In genomic region chr6:59498079-59498478, GRCm38 (mm10) we compare ENCODE assay signal across 8 mouse cellular contexts.
A peak's percentile ranks its signal among the peaks of the same experiment; 100 is the strongest.
DNase-seq lines count a peak whose midpoint lies in the region; ATAC-seq and TF ChIP-seq lines count a peak whose summit lies in the region.

No protein-coding gene starts in this region.

- TF ChIP-seq CTCF in thymus, adult 2 months (IDR thresholded peaks at IDR 0.05; ENCODE audit: borderline replicate concordance, control insufficient read depth, extremely low read depth, insufficient read depth, low read length, poor library complexity), result no peak

- H3K9me3 ChIP-seq in intestine, embryonic 14.5 days (ENCODE audit: control insufficient read depth, low read length), result no peaks in the 10 kb centered on the region
- H3K9me3 ChIP-seq in intestine, embryonic 15.5 days, result no peaks in the 10 kb centered on the region

- H3K36me3 ChIP-seq in intestine, embryonic 14.5 days (ENCODE audit: control insufficient read depth, insufficient read depth, low read length), result no peaks in the 10 kb centered on the region
- H3K36me3 ChIP-seq in intestine, embryonic 15.5 days, result no peaks in the 10 kb centered on the region
- H3K36me3 ChIP-seq in thymus, adult 2 months (ENCODE audit: control insufficient read depth, insufficient read depth, low read length), result no peaks in the 10 kb centered on the region

- TF ChIP-seq POLR2A in thymus, adult 2 months (IDR thresholded peaks at IDR 0.05; ENCODE audit: control insufficient read depth, extremely low read depth, insufficient read depth, low read length, poor library complexity), result no peak

- WGBS in intestine, embryonic 14.5 days, result 35% methylated on average over 7 of the region's 7 CpGs
- WGBS in intestine, embryonic 15.5 days, result 27% methylated on average over 7 of the region's 7 CpGs
- 21% methylated on average over 7 of the region's 7 CpGs for WGBS in thymus, adult 2 months

- H3K9ac ChIP-seq in intestine, embryonic 14.5 days (ENCODE audit: low read length), result no peak overlapping the region
- no peak overlapping the region for H3K9ac ChIP-seq in intestine, embryonic 15.5 days

- no peaks in the 10 kb centered on the region for H3K4me1 ChIP-seq in intestine, embryonic 14.5 days (replicated peaks; ENCODE audit: control insufficient read depth, insufficient read depth, low read length)
- H3K4me1 ChIP-seq in intestine, embryonic 15.5 days (replicated peaks), result no peaks in the 10 kb centered on the region
- no peaks in the 10 kb centered on the region for H3K4me1 ChIP-seq in thymus, adult 2 months (replicated peaks; ENCODE audit: control insufficient read depth, insufficient read depth, low read length)

- no peak overlapping the region for H3K27ac ChIP-seq in intestine, embryonic 14.5 days (ENCODE audit: low read depth)
- no peak overlapping the region for H3K27ac ChIP-seq in intestine, embryonic 15.5 days
- no peak overlapping the region for H3K27ac ChIP-seq in thymus, adult 2 months (ENCODE audit: control insufficient read depth, insufficient read depth, low read length)

- no peak overlapping the region for H3K4me2 ChIP-seq in intestine, embryonic 14.5 days (ENCODE audit: low read length)
- no peak overlapping the region for H3K4me2 ChIP-seq in intestine, embryonic 15.5 days (replicated peaks)

- DNase-seq in intestine, embryonic 14.5 days (ENCODE audit: low spot score), result peak; percentile 86
- peak; percentile 31 for DNase-seq in adrenal gland, adult 2 months
- DNase-seq in embryo, embryonic 11 days, result peak; percentile 49
- peak; percentile 32 for DNase-seq in left cerebral cortex, adult 11 months (ENCODE audit: low spot score)
- DNase-seq in naive thymus-derived CD4-positive, alpha-beta T cell, adult 2 months (ENCODE audit: low read depth), result peak; percentile 67
- peak; percentile 69 for DNase-seq in thymus, adult 2 months

- ATAC-seq in intestine, embryonic 14.5 days (replicated peaks; ENCODE audit: low FRiP score, low TSS enrichment, low read depth), result no peak
- ATAC-seq in intestine, embryonic 15.5 days, result no peak
- ATAC-seq in hematopoietic stem cell, adult 5-6 weeks (replicated peaks in 1 of 2; ENCODE audit: insufficient read depth in 1 of 2, low FRiP score in 2 of 2, low TSS enrichment in 1 of 2, low read depth in 1 of 2, poor library complexity in 2 of 2, severe bottlenecking in 2 of 2), result peak; percentile 73 to 82; a peak in 3 of 4 replicates

- H3K27me3 ChIP-seq in intestine, embryonic 14.5 days (replicated peaks; ENCODE audit: control insufficient read depth, insufficient read depth, low read length), result no peaks in the 10 kb centered on the region
- H3K27me3 ChIP-seq in intestine, embryonic 15.5 days (replicated peaks), result no peaks in the 10 kb centered on the region
- H3K27me3 ChIP-seq in thymus, adult 2 months (ENCODE audit: control insufficient read depth, insufficient read depth, low read length), result no peaks in the 10 kb centered on the region

- no peak overlapping the region for H3K4me3 ChIP-seq in intestine, embryonic 14.5 days (ENCODE audit: low read depth, low read length)
- H3K4me3 ChIP-seq in intestine, embryonic 15.5 days (replicated peaks), result no peak overlapping the region
- no peak overlapping the region for H3K4me3 ChIP-seq in thymus, adult 2 months (ENCODE audit: control insufficient read depth, insufficient read depth, low read length)

Comparison
In these comparisons a context has a peak if more than half of its experiments do, and no peak if none do; other contexts are left out.
1. ATAC-seq: peak in hematopoietic stem cell, adult 5-6 weeks (2 of 2); none in intestine, embryonic 14.5 days (single experiment) and intestine, embryonic 15.5 days (single experiment).
2. DNase-seq: peak in every context shown above with its lines; median percentile 86 in intestine, embryonic 14.5 days; 69 in thymus, adult 2 months; 67 in naive thymus-derived CD4-positive, alpha-beta T cell, adult 2 months; 49 in embryo, embryonic 11 days; 32 in left cerebral cortex, adult 11 months; 31 in adrenal gland, adult 2 months.